Mouse (Mus musculus): ENCODE results near the gene Trim65. TPM values are rescaled to one million over a fixed set of nuclear protein-coding genes. Genes with fewer than 3 reads are reported as not detected.

Gene Trim65
- total and polyA plus RNA-seq, 2 experiments from 2014 or later: 2.7 to 5.9 TPM

DNA sequence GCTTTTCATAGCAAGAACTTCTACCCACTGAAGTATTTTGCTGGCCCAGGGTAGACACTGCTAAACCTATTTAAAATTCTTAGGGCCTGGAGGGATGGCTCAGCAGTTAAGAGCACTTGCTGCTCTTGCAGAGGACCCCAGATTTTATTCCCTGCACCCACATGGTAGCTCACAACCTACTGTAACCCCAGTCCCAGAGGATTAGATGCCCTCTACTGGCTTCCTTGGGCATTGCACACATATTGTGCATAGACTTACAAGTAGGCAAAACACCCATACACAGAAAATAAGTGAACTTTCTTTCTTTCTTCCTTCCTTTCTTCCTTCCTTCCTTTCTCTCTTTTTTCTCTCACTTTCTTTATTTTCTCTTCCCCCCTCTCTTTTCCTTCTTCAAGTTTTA, 13.1 kb downstream of the Trim65 start:
- no peak for ATAC-seq (ENCODE audit: insufficient read depth, low read depth)
- H3K4me1 ChIP-seq (ENCODE audit: control insufficient read depth, insufficient read depth): no peaks in the 10 kb centered on the region
- no peak overlapping the region for H3K4me2 ChIP-seq (ENCODE audit: low read depth, low read length)
- no peaks in the 10 kb centered on the region for H3K9me3 ChIP-seq (replicated peaks; ENCODE audit: control insufficient read depth, low read length)
- H3K36me3 ChIP-seq (replicated peaks; ENCODE audit: control insufficient read depth, insufficient read depth, low read length): peaks cover 4% of the 10 kb centered on the region; the same call in 1 of the 2 replicates
- H3K27me3 ChIP-seq (ENCODE audit: control insufficient read depth, insufficient read depth, low read length): no peaks in the 10 kb centered on the region
- H3K27ac ChIP-seq (ENCODE audit: low read depth): no peak overlapping the region
- no peak overlapping the region for H3K4me3 ChIP-seq (ENCODE audit: low read depth, low read length)
- TF ChIP-seq EP300 (IDR thresholded peaks at IDR 0.05; ENCODE audit: low read depth): no peak
- peak; percentile 14; the same call in 1 of the 2 replicates for TF ChIP-seq CTCF (IDR thresholded peaks at IDR 0.05; ENCODE audit: low read depth)
- no peak for DNase-seq (ENCODE audit: low spot score)
- H3K9ac ChIP-seq (replicated peaks; ENCODE audit: low read depth, low read length): no peak overlapping the region

DNA sequence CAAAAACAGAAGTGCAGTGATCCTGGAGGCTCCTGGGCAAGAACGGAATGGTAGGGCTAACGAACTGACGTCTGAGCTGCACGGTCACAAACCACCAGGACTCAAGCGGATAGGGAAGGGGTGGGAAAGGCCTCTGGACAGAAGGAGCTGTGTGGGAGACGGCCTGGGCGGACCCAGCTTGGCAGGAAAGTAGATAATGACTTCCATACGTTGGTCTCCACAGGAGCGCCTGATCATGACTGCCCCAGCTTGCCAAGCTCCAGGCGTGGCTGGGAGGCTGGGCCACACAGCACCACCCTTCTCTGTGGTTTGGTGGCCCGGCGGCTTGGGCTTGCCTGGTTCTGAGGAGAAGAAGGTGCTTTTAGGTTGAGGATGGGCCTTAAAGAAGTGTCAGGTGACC, 13.7 kb downstream of the Trim65 start:
- H3K4me2 ChIP-seq (ENCODE audit: low read depth, low read length): no peak overlapping the region
- 66% methylated on average over 12 of the region's 12 CpGs for WGBS
- no peaks in the 10 kb centered on the region for H3K27me3 ChIP-seq (ENCODE audit: control insufficient read depth, insufficient read depth, low read length)
- DNase-seq (ENCODE audit: low spot score) (no peak), ATAC-seq (ENCODE audit: insufficient read depth, low read depth) (peak; percentile 64)
- H3K27ac ChIP-seq (ENCODE audit: low read depth): peak overlapping the region; percentile 23; the same call in 1 of the 2 replicates
- no peaks in the 10 kb centered on the region for H3K4me1 ChIP-seq (ENCODE audit: control insufficient read depth, insufficient read depth)
- H3K9me3 ChIP-seq (replicated peaks; ENCODE audit: control insufficient read depth, low read length): no peaks in the 10 kb centered on the region
- TF ChIP-seq EP300 (IDR thresholded peaks at IDR 0.05; ENCODE audit: low read depth): no peak
- no peak for TF ChIP-seq CTCF (IDR thresholded peaks at IDR 0.05; ENCODE audit: low read depth)
- H3K9ac ChIP-seq (replicated peaks; ENCODE audit: low read depth, low read length): no peak overlapping the region
- H3K36me3 ChIP-seq (replicated peaks; ENCODE audit: control insufficient read depth, insufficient read depth, low read length): 0 out of 2 replicates have a peak, but pooled peaks cover 3% of the 10 kb centered on the region
- no peak overlapping the region for H3K4me3 ChIP-seq (ENCODE audit: low read depth, low read length)

DNA sequence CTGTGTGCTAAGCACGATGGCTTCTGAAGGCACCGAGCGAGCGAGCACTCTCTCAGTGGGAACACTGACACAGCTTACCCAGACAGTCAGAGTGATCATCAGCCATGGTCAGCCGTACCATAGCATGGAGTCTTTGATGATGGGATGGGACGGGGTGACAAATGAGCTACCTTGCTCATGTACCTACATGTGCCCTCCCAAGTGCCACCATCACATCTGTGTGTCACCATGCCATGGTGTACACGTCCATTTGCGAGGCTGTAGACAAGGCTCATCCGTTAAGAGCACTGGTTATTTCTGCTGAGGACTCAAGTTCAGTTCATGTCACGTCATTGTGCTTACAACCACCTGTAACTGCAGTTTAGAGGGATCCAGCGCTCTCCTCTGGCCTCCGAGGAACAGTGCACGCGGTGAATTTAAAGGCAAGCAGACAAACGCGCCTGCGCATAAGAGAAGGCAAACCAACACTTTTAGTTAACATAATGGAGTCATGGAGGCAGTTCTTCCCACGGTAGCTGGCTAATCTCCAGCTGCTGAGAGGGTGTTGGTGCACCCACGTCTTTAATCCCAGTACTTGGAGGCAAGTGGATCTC, 19.2 kb downstream of the Trim65 start:
- 89% methylated on average over 19 of the region's 19 CpGs for WGBS
- no peak overlapping the region for H3K9ac ChIP-seq (replicated peaks; ENCODE audit: low read depth, low read length)
- H3K27ac ChIP-seq (ENCODE audit: low read depth): no peak overlapping the region
- no peak for DNase-seq (ENCODE audit: low spot score)
- no peak overlapping the region for H3K4me2 ChIP-seq (ENCODE audit: low read depth, low read length)
- H3K36me3 ChIP-seq (replicated peaks; ENCODE audit: control insufficient read depth, insufficient read depth, low read length): no peaks in the 10 kb centered on the region
- H3K4me3 ChIP-seq (ENCODE audit: low read depth, low read length): no peak overlapping the region
- ATAC-seq (ENCODE audit: insufficient read depth, low read depth): no peak
- H3K4me1 ChIP-seq (ENCODE audit: control insufficient read depth, insufficient read depth): peaks cover 22% of the 10 kb centered on the region; the same call in 1 of the 2 replicates
- TF ChIP-seq CTCF (IDR thresholded peaks at IDR 0.05; ENCODE audit: low read depth): no peak
- TF ChIP-seq EP300 (IDR thresholded peaks at IDR 0.05; ENCODE audit: low read depth): no peak
- H3K27me3 ChIP-seq (ENCODE audit: control insufficient read depth, insufficient read depth, low read length): no peaks in the 10 kb centered on the region
- H3K9me3 ChIP-seq (replicated peaks; ENCODE audit: control insufficient read depth, low read length): no peaks in the 10 kb centered on the region

DNA sequence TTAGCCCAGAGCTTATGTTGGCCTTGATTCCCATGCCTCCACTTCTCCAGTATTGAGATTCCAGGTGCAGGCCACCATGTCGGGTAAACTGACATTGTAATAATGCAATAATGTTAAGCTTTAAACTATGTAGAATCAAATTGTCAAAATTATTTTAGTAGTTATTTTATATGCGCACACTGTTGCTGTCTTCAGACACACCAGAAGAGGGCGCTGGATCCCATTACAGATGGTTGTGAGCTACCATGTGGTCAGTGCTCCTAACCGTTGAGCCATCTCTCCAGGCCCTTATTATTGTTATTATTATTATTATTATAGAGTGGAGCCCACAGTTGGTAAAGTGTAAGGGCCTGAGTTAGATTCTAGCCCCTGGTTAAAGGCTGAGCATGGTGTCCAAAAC, 19.9 kb downstream of the Trim65 start:
- Histone ChIP-seq H3K36me3 (replicated peaks; ENCODE audit: control insufficient read depth, insufficient read depth, low read length) (peaks cover 4% of the 10 kb centered on the region; the same call in 1 of the 2 replicates), H3K27me3 (ENCODE audit: control insufficient read depth, insufficient read depth, low read length) (no peaks in the 10 kb centered on the region), H3K9me3 (replicated peaks; ENCODE audit: control insufficient read depth, low read length) (no peaks in the 10 kb centered on the region), H3K9ac (replicated peaks; ENCODE audit: low read depth, low read length) (no peak overlapping the region), H3K4me2 (ENCODE audit: low read depth, low read length) (peak overlapping the region; percentile 66), H3K4me1 (ENCODE audit: control insufficient read depth, insufficient read depth) (peaks cover 22% of the 10 kb centered on the region; the same call in 1 of the 2 replicates), H3K27ac (ENCODE audit: low read depth) (peak overlapping the region; percentile 95), H3K4me3 (ENCODE audit: low read depth, low read length) (no peak overlapping the region)
- peak; percentile 25 for TF ChIP-seq CTCF (IDR thresholded peaks at IDR 0.05; ENCODE audit: low read depth)
- TF ChIP-seq EP300 (IDR thresholded peaks at IDR 0.05; ENCODE audit: low read depth): no peak
- DNase-seq (ENCODE audit: low spot score): no peak
- ATAC-seq (ENCODE audit: insufficient read depth, low read depth): no peak
- WGBS: 82% methylated on average over 4 of the region's 4 CpGs

DNA sequence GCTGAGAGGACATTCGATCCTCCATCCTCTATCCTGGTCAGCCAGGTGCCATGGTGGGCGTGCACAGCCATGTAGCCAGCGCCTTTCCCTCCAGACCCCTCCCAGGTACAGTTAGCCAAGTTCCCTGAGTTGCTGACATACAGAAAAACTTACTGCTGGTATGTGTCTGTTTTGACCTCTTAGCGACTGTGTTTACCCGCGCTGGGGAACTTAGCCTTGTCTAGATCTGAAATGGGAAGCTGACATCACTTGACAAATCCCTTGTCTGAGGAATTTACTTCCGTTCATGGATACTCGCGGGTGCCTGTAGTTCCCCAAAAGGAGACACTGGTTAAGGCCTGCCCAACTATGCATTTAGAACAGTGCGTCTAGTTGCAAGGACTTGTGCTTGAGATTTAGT, 20.4 kb downstream of the Trim65 start:
- Histone ChIP-seq H3K27ac (ENCODE audit: low read depth) (peak overlapping the region; percentile 95), H3K4me3 (ENCODE audit: low read depth, low read length) (peak overlapping the region; percentile 89), H3K36me3 (replicated peaks; ENCODE audit: control insufficient read depth, insufficient read depth, low read length) (peaks cover 9% of the 10 kb centered on the region; the same call in 1 of the 2 replicates), H3K9me3 (replicated peaks; ENCODE audit: control insufficient read depth, low read length) (no peaks in the 10 kb centered on the region), H3K4me2 (ENCODE audit: low read depth, low read length) (peak overlapping the region; percentile 66), H3K9ac (replicated peaks; ENCODE audit: low read depth, low read length) (peak overlapping the region; percentile 90), H3K27me3 (ENCODE audit: control insufficient read depth, insufficient read depth, low read length) (no peaks in the 10 kb centered on the region), H3K4me1 (ENCODE audit: control insufficient read depth, insufficient read depth) (peaks cover 22% of the 10 kb centered on the region; the same call in 1 of the 2 replicates)
- 6% methylated on average over 10 of the region's 10 CpGs for WGBS
- peak; percentile 76 for DNase-seq (ENCODE audit: low spot score)
- ATAC-seq (ENCODE audit: insufficient read depth, low read depth): peak; percentile 43
- no peak for TF ChIP-seq EP300 (IDR thresholded peaks at IDR 0.05; ENCODE audit: low read depth)
- TF ChIP-seq CTCF (IDR thresholded peaks at IDR 0.05; ENCODE audit: low read depth): no peak

All from heart, postnatal 0 days (tissue).